Mouse (Mus musculus) hindbrain, postnatal 0 days (tissue): Measurements from ENCODE around the gene Zfp788. TPM values are rescaled to one million over a fixed set of nuclear protein-coding genes. Genes with fewer than 3 reads are reported as not detected.
"Not testable (repeated sequence)": the region's sequence is repeated elsewhere in the genome, so short reads cannot be mapped to it uniquely, and the experiment has no call there.

Experiments used
- ATAC-seq: fragments of 200-750 bp; cut with Nextera tagmentation; 2 replicates; pipeline ENCODE4 v1.8.0; 2017; ENCODE audit warnings: mild to moderate bottlenecking, moderate TSS enrichment, moderate library complexity
- DNase-seq: peaks from one replicate; pipeline ENCODE4 v3.0.0-alpha.2; 2015; ENCODE audit warnings: low spot score
- H3K27ac ChIP-seq: fragments of 300-500 bp; sonication (generic); 2 replicates; pipeline ENCODE4 v1.5.1; 2014; ENCODE audit warnings: mild to moderate bottlenecking
- H3K27me3 ChIP-seq: fragments of 300-500 bp; sonication (generic); 2 replicates; pipeline ENCODE4 v1.6.1; 2014; ENCODE audit warnings: low read length, mixed read lengths; ENCODE audit not compliant: insufficient read depth
- H3K36me3 ChIP-seq: fragments of 300-500 bp; sonication (generic); 2 replicates; pipeline ENCODE4 v1.6.1; 2014; ENCODE audit warnings: low read length, mixed read lengths; ENCODE audit not compliant: insufficient read depth
- H3K4me1 ChIP-seq: fragments of 300-500 bp; sonication (generic); 2 replicates; pipeline ENCODE4 v1.6.1; 2014; ENCODE audit warnings: antibody characterized with exemption, low read length, mixed read lengths; ENCODE audit not compliant: insufficient read depth
- H3K4me2 ChIP-seq: fragments of 300-500 bp; sonication (generic); 2 replicates; pipeline ENCODE4 v1.6.1; 2014; ENCODE audit warnings: low read depth, mild to moderate bottlenecking, low read length, moderate library complexity, mixed read lengths
- H3K4me3 ChIP-seq: fragments of 300-500 bp; sonication (generic); 2 replicates; pipeline ENCODE4 v1.5.1; 2014; ENCODE audit warnings: low read length
- H3K9ac ChIP-seq: fragments of 300-500 bp; sonication (generic); replicated peaks from 2 replicates; pipeline ENCODE4 v1.6.1; 2014; ENCODE audit warnings: mild to moderate bottlenecking, low read length, moderate library complexity, mixed read lengths
- H3K9me3 ChIP-seq: fragments of 300-500 bp; sonication (generic); 2 replicates; pipeline ENCODE4 v1.6.1; 2016; ENCODE audit warnings: low read length, mixed read lengths
- CTCF ChIP-seq: IDR thresholded peaks from 2 replicates; pipeline ENCODE4 v1.5.1; 2016; ENCODE audit warnings: antibody characterized with exemption, control low read depth, low read depth
- WGBS: fragments of 180-500 bp; shearing (Covaris S2); extraction: QIAGEN DNeasy Blood & Tissue Kit; methylation state at CpG from one replicate; pipeline ENCODE4 v1.1.7; 2014; 5-methylcytosine and 5-hydroxymethylcytosine counted together
- polyA plus RNA-seq: library from polyadenylated mRNA; unstranded; fragments of >200 nt; fragmentation: Nextera tagmentation; extraction: Ambion mirVana; gene quantifications from 2 replicates; pipeline ENCODE4 v1.2.1, GENCODE M21; 2015
- total RNA-seq: library from RNA; depleted of rRNA; stranded (reverse); fragments of >200 nt; gene quantifications from 2 replicates; pipeline ENCODE4 v1.2.3, GENCODE M21; 2014; rRNA removed

Zfp788 gene
- total and polyA plus RNA-seq, 2 experiments from 2014 or later, result 12.2 to 14.4 TPM

GRCm38 (mm10) chr7:41633221-41633984 lies 400 bp downstream of the Zfp788 start:
- DNase-seq (peak; percentile 98), ATAC-seq (peak; percentile 98)
- H3K4me1 ChIP-seq, result peaks cover 6% of the 10 kb centered on the region; the same call in 1 of the 2 replicates
- no peak for TF ChIP-seq CTCF
- peak overlapping the region; percentile 89 for H3K4me2 ChIP-seq
- WGBS, result under 1% methylated on average over 25 of the region's 26 CpGs
- H3K9ac ChIP-seq, result peak overlapping the region; percentile 84
- H3K27me3 ChIP-seq, result no peaks in the 10 kb centered on the region
- peaks cover 5% of the 10 kb centered on the region; the same call in 1 of the 2 replicates for H3K36me3 ChIP-seq
- no peaks in the 10 kb centered on the region for H3K9me3 ChIP-seq
- peak overlapping the region; percentile 99 for H3K27ac ChIP-seq
- peak overlapping the region; percentile 71 for H3K4me3 ChIP-seq

- not testable (repeated sequence) for H3K27me3 ChIP-seq, H3K9ac ChIP-seq, H3K4me3 ChIP-seq, H3K36me3 ChIP-seq, DNase-seq, ATAC-seq, H3K27ac ChIP-seq, H3K4me1 ChIP-seq, H3K4me2 ChIP-seq, H3K9me3 ChIP-seq
- 72% methylated on average over 1 of the region's 1 CpGs for WGBS
These were observed 41.3 kb downstream of the Zfp788 start for GRCm38 (mm10) chr7:41674326-41674725.

Other genes starting within 250 kb of the Zfp788 start
- 2.8 and 5.2 TPM in 2 replicates for gene AI987944, start 239.8 kb upstream of the Zfp788 start, total RNA-seq
- 7.4 and 8.4 TPM in 2 replicates for gene AI987944, start 239.8 kb upstream of the Zfp788 start, polyA plus RNA-seq
- 0.07 and 0.58 TPM in 2 replicates for gene Vmn2r57, start 184.5 kb upstream of the Zfp788 start, total RNA-seq
- 0.45 and 0.47 TPM in 2 replicates for gene Vmn2r57, start 184.5 kb upstream of the Zfp788 start, polyA plus RNA-seq
- gene Gm20449, start 133.8 kb upstream of the Zfp788 start, total RNA-seq, result 0.11 TPM in 1 of 2 replicates, not detected in the other
- gene Gm20449, start 133.8 kb upstream of the Zfp788 start, polyA plus RNA-seq, result 0.08 and 0.15 TPM in 2 replicates
- 3.0 and 5.3 TPM in 2 replicates for gene AW146154, start 133.3 kb upstream of the Zfp788 start, total RNA-seq
- 3.6 and 4.1 TPM in 2 replicates for gene AW146154, start 133.3 kb upstream of the Zfp788 start, polyA plus RNA-seq
- gene Gm6871, start 59.5 kb upstream of the Zfp788 start, total RNA-seq, result not detected in 2 replicates
- gene Gm6871, start 59.5 kb upstream of the Zfp788 start, polyA plus RNA-seq, result not detected in 2 replicates
- gene 2610021A01Rik, start 34.0 kb upstream of the Zfp788 start, total RNA-seq, result 22.0 and 28.6 TPM in 2 replicates
- gene 2610021A01Rik, start 34.0 kb upstream of the Zfp788 start, polyA plus RNA-seq, result 7.6 and 8.3 TPM in 2 replicates
- not detected in 2 replicates for gene Vmn2r58, start 239.5 kb downstream of the Zfp788 start, total RNA-seq
- not detected in 2 replicates for gene Vmn2r58, start 239.5 kb downstream of the Zfp788 start, polyA plus RNA-seq